Mouse (Mus musculus) mouse embryonic stem cell (cell line): ENCODE measurements around the gene Lrrc10.
"Not testable (repeated sequence)": the region's sequence is repeated elsewhere in the genome, so short reads cannot be mapped to it uniquely, and the experiment has no call there.

Experiments
- in situ Hi-C, 2 experiments: fragments of 300-500 bp; cut with MboI; formaldehyde crosslinking; loops; 1 replicate in 1 of 2; 3 replicates in 1 of 2; pipeline ENCODE4 v1.14.3; 2019 to 2020; ENCODE audit warnings: low sequenced_read_pairs in 2 of 2, low pct_unique_long_range_greater_than_20kb in 1 of 2, mixed read lengths in 1 of 2; ENCODE audit not compliant: unreplicated experiment in 1 of 2

Lrrc10 gene

DNA sequence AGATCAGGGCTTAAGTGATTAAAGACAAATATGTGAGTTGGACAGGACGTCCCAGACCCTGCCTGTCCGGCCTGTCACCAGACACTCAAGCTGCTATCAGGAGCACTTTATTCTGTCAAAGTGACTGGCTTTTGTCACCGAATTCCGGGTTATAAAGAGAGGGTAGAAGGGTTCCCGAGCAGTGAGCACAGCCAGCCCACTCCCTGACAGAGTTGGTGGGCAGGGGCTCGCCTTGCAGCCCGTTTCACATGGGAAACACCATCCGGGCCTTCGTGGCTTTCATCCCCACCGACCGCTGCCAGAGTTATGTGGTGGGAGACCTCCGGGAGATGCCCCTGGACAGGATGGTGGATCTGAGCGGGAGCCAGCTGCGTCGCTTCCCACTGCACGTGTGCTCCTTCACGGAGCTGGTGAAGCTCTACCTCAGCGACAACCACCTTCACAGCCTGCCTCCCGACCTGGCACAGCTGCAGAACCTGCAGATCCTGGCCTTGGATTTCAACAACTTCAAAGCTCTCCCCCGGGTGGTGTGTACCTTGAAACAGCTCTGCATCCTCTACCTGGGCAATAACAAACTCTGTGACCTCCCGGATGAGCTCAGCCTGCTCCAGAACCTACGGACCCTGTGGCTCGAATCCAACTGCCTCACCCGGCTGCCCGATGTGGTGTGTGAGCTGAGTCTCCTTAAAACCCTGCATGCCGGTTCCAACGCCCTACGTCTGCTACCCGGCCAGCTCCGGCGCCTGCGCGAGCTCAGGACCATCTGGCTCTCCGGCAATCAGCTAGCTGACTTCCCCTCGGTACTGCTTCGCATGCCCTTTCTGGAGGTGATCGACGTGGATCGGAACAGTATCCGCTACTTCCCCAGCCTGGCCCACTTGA, at the start of gene Lrrc10:
Gene Lrrc10, plus strand, starts transcription at position 167 of the 882 bp plus-strand sequence.
- in situ Hi-C loops: no loop called here

DNA sequence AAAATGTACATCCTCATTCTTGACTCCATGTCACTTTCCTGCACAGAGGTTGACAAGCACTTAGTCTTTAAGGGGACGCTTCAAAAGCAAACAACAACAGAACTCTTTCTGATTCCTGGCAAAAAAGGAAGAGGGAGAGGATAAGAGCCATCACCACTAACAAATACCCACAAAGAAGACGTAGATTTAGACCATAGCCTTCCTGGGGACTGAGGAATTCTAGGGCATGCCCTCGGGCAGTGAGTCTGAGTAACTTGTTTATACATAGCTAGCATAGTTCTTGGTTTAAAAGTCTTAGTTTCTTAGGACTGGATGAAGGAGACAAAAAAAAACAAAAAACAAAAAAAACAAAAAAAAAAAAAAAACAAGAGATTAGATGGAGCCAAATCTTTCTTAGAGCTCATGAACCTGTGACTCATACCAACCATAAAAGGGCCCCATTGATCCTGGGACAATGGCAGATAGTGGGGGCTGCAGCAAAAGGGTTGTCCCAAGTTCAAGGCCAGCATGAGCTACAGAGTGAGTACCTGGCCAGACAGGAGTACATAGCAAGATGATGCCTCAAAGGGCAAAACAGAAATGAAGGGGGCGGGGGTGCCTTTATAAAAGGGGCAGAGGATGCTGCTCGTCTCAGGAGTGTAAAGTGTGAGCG, 49.4 kb upstream of the Lrrc10 start:
- in situ Hi-C loops: no loop called here

DNA sequence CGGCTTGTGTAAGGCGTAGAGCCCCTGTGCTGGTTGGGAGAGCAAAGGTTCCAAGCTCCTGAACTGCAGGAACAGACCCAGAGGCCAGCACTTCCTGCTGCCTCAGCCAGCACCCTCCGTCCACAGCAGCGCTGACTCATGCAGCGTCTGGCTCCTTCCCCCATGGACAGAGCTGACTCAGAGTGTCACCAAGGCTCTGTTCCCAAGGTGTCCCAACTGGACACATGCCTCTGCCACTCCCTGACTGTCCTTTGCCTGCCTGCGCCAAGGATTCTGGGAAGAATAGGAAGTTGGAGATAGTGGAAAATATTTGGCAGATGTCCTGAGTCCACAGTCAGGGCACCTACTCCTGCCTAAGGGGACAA, 48.9 kb upstream of the Lrrc10 start:
- in situ Hi-C loops: no loop called here

DNA sequence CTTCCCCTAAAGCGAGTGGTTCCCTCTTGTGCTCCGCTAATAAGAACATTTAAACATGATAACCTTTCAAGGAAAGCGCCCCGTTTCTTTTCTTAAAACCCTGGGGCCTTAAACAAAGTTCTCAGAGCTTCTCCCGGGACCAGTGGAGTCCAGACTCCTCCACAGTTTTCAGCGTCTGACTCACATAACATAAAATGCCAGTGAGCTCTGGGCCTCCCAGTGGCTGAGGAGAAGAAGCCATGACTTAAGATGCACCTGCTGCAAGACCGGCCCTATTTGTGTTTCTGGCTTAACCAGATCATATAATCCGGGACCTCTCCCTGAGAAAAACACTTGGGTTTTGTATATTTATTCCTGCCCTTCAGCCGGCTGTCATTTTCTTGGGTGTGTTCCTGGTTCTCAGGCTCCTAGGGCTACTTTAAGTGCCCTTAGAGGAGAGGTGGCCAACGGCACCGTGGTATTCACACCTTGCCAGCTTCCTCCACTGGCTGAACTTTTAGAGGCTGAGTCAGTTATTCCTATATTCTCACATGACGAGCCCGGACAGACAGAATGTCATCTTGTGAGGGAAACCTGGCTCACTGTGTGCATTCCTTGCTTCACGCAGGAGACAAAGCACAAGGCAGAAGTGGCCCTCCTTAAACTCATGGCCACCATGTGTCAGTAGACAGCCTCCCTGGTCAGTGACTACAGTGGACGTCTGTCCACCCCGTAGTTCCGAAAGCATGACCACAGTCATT, 46.3 kb upstream of the Lrrc10 start:
- in situ Hi-C loops: no loop called here

DNA sequence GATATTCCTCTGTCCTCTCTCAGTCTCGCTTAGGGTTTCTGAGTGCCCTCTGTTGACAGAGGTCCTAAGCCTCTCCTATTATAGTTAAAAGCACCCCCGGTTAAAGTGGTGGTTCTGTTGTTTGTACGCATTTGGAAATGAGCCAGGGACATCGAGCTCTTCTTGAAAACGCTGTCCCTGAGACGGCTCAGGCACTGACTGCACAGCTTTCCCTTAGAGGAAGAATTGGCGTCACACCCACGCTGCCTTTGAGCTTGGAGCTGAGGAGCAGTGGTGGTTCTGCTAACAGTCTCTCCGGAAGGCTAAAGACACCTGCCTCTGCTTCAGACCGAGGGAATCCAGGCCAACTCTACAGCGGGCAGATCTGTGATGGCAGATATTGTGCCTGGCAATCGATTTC, 44.2 kb upstream of the Lrrc10 start:
- in situ Hi-C loops: no loop called here

DNA sequence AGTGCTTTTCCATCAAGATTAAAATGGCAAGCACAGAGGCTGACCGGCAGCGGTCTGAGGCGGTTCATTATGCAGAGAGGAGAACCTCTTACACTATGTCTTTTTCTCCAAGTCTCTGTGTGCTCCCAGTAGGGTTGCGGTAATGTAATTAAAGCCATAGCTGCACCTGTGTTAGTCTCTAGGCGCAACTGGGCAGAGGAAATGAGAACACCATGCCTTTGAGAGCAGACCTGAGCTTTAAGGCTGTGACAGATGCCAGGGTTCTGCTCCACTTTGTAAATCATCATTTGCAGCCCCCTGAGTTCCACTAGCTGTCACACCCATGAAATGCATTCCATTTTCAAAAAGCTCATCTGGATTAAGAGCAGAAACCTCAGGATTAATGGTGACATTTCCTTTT, 40.4 kb upstream of the Lrrc10 start:
- in situ Hi-C loops: no loop called here

DNA sequence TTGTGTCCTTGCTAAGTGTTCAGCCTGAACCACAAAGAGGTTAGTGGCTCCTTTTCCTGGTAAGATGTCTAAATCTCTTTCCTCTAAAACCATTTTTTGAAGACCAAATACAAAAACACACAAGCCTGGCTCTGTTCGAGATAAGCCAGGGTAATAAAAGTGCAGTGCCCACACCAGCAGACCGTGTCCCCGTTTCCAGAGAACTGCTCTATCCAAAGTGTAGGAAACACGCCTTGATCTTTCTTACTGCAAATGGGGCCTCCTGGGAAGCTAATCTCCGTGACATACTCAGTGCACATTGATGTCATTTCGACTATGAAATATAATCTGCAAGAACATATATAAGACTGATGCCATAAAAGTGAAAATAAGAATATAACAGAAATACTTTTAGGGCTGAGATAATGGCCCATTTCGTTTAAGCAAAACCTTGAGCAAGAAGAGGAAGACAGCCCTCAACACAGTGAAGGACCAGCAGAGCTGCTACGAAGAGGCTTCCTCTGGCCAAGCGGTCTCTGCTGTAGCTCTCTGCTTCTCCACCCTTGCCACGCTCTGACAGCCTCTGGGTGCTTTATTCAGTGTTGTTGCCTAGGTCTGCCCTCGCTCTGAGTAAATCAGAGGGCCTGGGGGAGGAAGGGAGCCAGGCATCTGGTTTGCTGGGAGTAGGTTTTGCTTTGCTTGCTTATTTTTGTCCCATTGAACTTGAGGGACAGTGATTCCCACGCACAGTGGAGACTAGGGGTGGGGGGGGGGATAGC, 39.3 kb upstream of the Lrrc10 start:
- in situ Hi-C loops: no loop called here

DNA sequence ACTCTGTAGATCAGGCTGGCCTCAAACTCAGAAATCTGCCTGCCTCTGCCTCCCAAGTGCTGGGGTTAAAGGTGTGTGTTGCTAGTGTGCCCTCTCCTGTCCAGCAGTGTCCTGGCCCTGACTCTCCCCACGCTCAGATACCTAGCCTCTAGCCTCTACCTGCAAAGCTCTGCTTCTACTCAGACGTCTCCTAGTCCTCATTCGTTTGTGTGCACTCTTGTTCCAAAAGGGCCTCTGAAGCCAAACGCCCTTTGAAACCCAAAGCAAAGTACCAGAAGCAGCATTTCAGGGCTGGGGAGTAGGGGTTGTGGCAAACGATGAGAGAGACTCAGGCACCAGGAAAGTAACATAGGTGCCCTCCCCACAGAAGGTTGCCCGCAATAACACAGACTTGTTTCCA, 35.5 kb upstream of the Lrrc10 start:
- in situ Hi-C loops: no loop called here

DNA sequence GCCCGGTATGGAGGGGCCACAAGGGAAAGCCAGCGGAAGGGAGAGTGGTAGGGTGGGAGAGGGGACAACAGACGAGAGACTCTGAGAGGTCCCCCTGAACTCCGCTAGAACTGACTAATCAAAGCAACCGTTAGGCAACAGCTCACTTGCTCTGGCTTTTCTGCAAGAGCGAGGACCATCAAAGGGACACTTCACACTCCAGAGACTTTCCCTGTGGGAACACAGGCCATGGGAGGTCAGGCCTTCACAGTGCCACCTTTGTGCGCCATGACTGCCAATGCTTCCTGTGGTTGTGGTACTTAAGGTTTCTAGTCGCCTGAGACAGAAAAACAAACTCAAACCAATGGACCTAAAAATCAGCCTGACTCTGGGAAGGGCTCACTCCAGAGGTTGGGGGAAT, 34.1 kb upstream of the Lrrc10 start:
- in situ Hi-C loops: no loop called here

DNA sequence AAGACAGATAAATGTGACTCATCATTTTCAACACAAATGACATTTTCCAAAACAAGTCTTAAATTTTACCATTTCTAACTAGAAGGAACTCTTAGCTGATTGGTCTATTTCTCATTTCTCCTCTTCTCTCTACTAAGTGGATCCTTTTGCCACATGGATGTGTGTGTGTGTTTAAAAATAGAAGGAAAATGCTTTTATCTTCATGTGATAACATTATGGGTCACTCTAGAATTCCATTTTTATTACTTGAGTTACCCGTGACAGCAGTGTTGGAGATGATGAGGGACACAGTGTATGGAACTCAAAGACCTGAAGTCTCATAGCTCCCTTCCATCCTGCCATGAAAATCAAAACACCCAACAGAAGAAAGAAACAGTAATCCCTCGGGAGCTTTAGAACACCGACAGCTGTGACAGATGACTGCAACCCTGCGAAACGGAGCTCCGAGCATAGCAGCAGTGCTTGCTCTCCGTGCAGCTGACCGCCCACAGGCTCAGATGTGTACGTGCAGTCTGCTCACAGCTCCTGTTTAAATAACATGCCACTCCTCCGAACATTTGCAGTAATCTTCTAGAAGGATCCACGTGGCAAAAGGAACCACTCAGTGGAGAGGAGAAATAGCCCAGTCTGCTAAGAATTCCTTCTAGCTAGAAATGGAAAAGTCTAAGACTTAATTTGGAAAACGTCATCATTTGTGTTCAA, 31.3 kb upstream of the Lrrc10 start:
- in situ Hi-C loops: no loop called here

DNA sequence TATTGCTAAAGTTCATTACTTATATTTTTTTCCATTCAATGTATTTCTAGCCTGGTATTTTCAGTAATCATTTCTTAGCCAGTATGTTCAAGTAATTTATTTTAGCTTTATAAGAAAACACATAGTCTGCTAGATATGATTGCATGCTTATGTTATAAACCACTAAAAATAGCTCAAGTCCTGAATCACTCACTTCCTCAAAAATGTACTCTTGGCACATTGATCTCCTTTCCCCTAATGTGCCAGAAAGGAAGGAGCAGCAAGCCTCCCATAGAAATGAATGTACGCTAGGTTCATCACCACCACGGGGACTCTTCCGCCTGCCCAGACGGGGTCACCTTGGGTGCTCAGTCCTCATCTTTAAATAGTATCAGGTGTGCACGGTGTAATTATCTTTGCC, 30.6 kb upstream of the Lrrc10 start:
- in situ Hi-C loops: no loop called here

DNA sequence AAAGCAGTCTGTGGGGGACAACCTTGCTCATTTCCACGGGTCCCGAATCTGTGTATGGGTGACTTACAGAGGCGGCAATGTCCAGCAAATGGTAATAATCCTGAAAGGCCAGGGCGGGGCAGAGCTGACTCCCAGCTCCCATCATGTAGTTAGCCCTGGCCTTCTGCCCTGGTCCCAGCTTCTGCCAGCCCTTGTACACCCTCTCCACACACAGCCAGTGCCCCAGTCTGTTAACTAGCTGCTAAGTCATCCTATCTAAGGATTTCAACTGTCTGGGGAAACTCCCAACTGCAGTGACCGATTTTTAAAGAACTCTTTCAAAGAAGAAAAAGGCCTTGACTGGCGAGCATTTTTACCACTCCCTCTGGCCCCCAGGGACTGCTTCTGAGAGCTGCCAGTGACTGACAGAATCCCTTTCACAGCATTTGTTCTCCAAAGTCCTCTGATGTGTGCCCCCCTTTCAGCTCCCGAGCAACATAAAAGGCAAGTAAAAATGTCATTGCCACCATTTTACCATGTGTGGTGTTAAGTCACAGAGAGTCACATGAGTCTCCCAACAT, 26.8 kb upstream of the Lrrc10 start:
- in situ Hi-C loops: no loop called here

DNA sequence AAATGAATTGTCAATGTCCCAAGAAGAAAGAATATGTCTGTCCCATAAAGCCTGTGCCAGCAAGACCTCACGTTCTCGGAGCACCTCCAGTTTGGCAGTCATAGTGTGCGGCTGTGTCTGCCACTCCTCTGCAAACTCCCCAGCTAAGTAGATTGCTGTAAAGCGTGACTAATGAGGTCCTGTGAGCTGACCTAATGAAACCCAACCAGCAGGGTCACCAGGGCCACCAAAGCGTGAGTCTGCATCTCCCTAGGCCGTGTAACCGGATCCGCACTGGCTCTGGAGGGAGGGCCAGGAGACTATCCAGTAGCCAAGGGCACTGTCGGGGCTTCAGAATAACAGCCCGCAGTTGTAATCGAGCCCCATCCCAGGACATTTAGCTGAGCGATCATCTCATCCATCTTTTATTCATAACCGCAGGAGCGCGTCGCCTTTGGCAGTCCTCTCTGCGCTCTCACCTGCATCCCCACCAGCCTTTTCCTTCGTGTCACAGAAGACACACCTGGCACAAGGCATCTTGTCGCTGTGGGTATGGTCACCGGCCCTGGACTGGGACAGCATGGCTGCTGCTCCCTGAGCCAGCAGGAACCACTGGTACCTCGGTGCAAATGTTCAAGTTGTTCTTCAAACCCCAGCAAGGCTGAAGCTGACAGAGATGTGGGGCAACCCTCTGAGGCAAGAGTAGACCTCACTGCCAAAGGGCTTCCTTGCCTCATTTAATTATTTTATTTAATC, 24.0 kb upstream of the Lrrc10 start:
- in situ Hi-C loops: no loop called here

DNA sequence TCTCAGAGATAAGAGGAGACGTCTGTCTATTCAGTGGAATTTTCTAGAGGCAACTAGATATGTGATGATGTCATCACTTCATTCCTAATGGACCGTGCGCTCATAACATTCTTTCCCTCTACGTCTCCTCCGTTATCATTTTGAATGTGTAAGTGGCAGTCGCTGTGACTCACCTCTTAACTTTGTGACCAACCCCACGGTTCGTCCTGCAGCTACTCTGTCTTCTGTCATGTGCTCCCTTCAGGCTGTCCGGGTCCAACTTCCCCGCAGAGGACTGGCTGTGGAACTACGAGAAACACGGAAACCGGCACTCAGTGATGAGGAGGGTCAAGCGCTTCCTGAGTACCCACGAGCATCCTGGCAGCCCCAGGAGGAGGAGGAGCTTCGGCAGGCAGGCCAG, 21.4 kb upstream of the Lrrc10 start:
- in situ Hi-C loops: no loop called here

DNA sequence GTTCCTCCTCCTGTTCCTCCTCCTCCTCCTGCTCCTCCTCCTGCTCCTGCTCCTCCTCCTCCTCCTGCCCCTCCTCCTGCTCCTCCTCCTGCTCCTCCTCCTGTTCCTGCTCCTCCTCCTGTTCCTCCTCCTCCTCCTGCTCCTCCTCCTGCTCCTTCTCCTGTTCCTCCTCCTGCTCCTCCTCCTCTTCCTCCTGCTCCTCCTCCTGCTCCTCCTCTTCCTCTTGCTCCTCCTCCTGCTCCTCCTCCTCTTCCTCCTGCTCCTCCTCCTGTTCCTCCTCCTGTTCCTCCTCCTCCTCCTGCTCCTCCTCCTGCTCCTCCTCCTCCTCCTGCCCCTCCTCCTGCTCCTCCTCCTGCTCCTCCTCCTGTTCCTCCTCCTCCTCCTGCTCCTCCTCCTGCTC, 19.4 kb upstream of the Lrrc10 start:
- in situ Hi-C loops: not testable (repeated sequence)

DNA sequence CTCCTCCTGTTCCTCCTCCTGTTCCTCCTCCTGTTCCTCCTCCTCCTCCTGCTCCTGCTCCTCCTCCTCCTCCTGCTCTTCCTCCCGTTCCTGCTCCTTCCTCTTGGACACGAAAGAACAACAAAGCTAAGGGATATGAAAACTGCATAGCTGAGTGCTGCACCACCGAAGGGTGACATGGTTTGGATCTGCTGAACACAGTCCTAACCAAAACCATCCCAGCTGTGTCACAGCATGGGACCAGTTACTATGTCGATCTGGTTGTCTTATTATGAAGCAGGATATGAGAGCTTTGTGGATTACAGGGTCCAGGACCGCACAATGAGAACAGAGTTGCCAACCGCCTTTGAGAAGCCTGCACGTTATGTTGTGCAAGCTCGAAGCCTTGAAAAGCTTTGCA, 19.0 kb upstream of the Lrrc10 start:
- in situ Hi-C loops: no loop called here

DNA sequence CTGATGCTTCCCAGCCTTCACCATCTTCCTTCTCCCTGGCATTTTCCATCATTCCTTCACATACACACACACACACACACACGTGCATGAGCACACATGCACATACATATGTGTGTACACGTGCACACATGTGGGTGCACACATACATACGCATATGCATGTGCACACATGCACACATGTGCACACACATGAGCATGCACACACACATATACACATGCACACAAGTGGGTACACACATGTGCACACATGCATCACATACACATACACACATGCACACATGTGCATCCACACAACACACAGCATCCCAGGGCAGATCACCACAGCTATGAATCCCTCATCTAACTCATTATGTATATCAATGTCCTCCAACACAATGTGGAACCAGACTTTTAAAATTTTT, 14.0 kb upstream of the Lrrc10 start:
- in situ Hi-C loops: no loop called here
